Mouse (Mus musculus): ENCODE data around the gene Nrf1. TPM values are rescaled to one million over a fixed set of nuclear protein-coding genes. Genes with fewer than 3 reads are reported as not detected.

The Nrf1 gene
- polyA plus RNA-seq, 1 experiment from 2014 or later, result 69.9 TPM

- Histone ChIP-seq H3K27ac (ENCODE audit: low read depth, low read length) (no peak overlapping the region), H3K9ac (ENCODE audit: low read depth, low read length) (no peak overlapping the region), H3K4me1 (replicated peaks; ENCODE audit: control insufficient read depth, insufficient read depth, low read length) (no peaks in the 10 kb centered on the region), H3K27me3 (ENCODE audit: control insufficient read depth, insufficient read depth, low read length) (no peaks in the 10 kb centered on the region), H3K36me3 (ENCODE audit: control insufficient read depth, insufficient read depth, low read length) (peaks cover 6% of the 10 kb centered on the region), H3K4me2 (replicated peaks; ENCODE audit: low read depth, low read length) (no peak overlapping the region), H3K9me3 (ENCODE audit: control insufficient read depth, low read length) (no peaks in the 10 kb centered on the region), H3K4me3 (ENCODE audit: low read depth, low read length) (no peak overlapping the region)
- DNase-seq (ENCODE audit: low spot score) (no peak), ATAC-seq (ENCODE audit: low FRiP score) (no peak)
- 92% methylated on average over 6 of the region's 6 CpGs for WGBS
Measured at GRCm38 (mm10) chr6:30092816-30093215, 45.0 kb downstream of the Nrf1 start.

DNA sequence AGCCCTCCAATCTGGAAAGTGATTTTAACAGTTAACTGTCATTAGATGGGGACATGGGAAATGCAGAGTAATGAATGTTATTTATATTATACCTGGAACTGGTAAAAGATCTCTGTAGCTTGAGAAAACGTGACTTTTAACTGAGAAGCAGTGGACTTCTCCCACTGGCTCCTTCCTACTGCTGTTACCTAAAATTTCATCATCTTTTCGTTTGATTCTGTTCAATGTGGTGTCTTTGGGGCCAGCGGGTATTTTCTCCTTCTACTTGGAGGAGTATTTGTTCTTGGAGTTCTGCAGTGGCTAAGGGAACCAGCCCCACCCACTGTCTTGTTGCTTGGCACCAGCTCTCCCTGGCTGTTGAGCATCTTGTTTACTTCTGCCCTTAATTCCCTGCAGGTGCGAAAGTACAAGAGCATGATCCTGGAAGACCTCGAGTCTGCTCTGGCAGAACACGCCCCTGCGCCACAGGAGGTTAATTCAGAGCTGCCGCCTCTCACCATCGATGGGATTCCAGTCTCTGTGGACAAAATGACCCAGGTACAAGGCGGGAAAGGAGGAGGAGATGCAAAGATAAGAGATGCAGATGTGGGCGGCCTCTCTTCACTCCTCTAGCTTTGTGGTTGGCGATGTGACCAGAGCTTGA lies 54.1 kb downstream of the Nrf1 start:
- WGBS, result 83% methylated on average over 12 of the region's 12 CpGs
- H3K27ac ChIP-seq (ENCODE audit: low read depth, low read length), result no peak overlapping the region
- peaks cover 3% of the 10 kb centered on the region; the same call in 1 of the 2 replicates for H3K36me3 ChIP-seq (ENCODE audit: control insufficient read depth, insufficient read depth, low read length)

GRCm38 (mm10) chr6:30106091-30106490 lies 58.3 kb downstream of the Nrf1 start:
- Histone ChIP-seq H3K9ac (ENCODE audit: low read depth, low read length) (no peak overlapping the region), H3K4me2 (replicated peaks; ENCODE audit: low read depth, low read length) (no peak overlapping the region), H3K4me3 (ENCODE audit: low read depth, low read length) (no peak overlapping the region), H3K4me1 (replicated peaks; ENCODE audit: control insufficient read depth, insufficient read depth, low read length) (no peaks in the 10 kb centered on the region), H3K36me3 (ENCODE audit: control insufficient read depth, insufficient read depth, low read length) (peaks cover 2% of the 10 kb centered on the region), H3K27me3 (ENCODE audit: control insufficient read depth, insufficient read depth, low read length) (no peaks in the 10 kb centered on the region), H3K27ac (ENCODE audit: low read depth, low read length) (no peak overlapping the region), H3K9me3 (ENCODE audit: control insufficient read depth, low read length) (no peaks in the 10 kb centered on the region)
- 89% methylated on average over 2 of the region's 2 CpGs for WGBS
- ATAC-seq (ENCODE audit: low FRiP score) (no peak), DNase-seq (ENCODE audit: low spot score) (no peak)

More for the DNA sequence above, 54.1 kb downstream of the Nrf1 start:
- ATAC-seq (ENCODE audit: low FRiP score) (no peak), DNase-seq (ENCODE audit: low spot score) (no peak)
- no peak overlapping the region for H3K4me2 ChIP-seq (replicated peaks; ENCODE audit: low read depth, low read length)
- no peaks in the 10 kb centered on the region for H3K27me3 ChIP-seq (ENCODE audit: control insufficient read depth, insufficient read depth, low read length)
- H3K4me1 ChIP-seq (replicated peaks; ENCODE audit: control insufficient read depth, insufficient read depth, low read length), result no peaks in the 10 kb centered on the region
- no peak overlapping the region for H3K9ac ChIP-seq (ENCODE audit: low read depth, low read length)
- no peaks in the 10 kb centered on the region for H3K9me3 ChIP-seq (ENCODE audit: control insufficient read depth, low read length)
- H3K4me3 ChIP-seq (ENCODE audit: low read depth, low read length), result no peak overlapping the region

DNA sequence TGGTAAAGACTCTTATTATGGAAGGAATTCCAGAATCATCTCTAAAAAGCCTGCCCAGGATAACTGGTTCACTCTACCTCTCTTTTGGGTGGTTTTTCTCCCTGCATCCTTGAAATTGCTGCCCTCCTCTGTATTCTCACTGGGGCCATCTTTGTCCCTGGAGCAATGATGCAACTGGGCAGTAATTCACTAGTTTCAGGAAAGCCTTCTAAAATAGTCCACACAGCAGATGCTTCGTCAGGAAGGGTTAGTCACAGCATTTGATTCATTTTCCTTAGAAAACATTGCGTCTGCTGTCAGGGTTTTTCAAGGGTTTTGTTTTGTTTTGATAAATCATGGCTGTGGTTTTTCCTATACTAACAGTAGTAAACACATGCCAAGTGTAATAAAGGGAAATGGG lies 59.7 kb downstream of the Nrf1 start:
- H3K36me3 ChIP-seq (ENCODE audit: control insufficient read depth, insufficient read depth, low read length), result peaks cover 2% of the 10 kb centered on the region; the same call in 1 of the 2 replicates
- H3K27me3 ChIP-seq (ENCODE audit: control insufficient read depth, insufficient read depth, low read length), result no peaks in the 10 kb centered on the region
- H3K9ac ChIP-seq (ENCODE audit: low read depth, low read length), result no peak overlapping the region
- ATAC-seq (ENCODE audit: low FRiP score), result no peak
- WGBS, result 92% methylated on average over 2 of the region's 2 CpGs
- no peaks in the 10 kb centered on the region for H3K4me1 ChIP-seq (replicated peaks; ENCODE audit: control insufficient read depth, insufficient read depth, low read length)
- H3K4me2 ChIP-seq (replicated peaks; ENCODE audit: low read depth, low read length), result no peak overlapping the region
- no peak overlapping the region for H3K27ac ChIP-seq (ENCODE audit: low read depth, low read length)
- H3K4me3 ChIP-seq (ENCODE audit: low read depth, low read length), result no peak overlapping the region
- DNase-seq (ENCODE audit: low spot score), result no peak
- H3K9me3 ChIP-seq (ENCODE audit: control insufficient read depth, low read length), result no peaks in the 10 kb centered on the region

GRCm38 (mm10) chr6:30109820-30110502 lies 62.2 kb downstream of the Nrf1 start:
- H3K36me3 ChIP-seq (ENCODE audit: control insufficient read depth, insufficient read depth, low read length), result peaks cover 2% of the 10 kb centered on the region
- no peak overlapping the region for H3K27ac ChIP-seq (ENCODE audit: low read depth, low read length)
- no peaks in the 10 kb centered on the region for H3K4me1 ChIP-seq (replicated peaks; ENCODE audit: control insufficient read depth, insufficient read depth, low read length)
- H3K9me3 ChIP-seq (ENCODE audit: control insufficient read depth, low read length), result no peaks in the 10 kb centered on the region
- no peak for DNase-seq (ENCODE audit: low spot score)
- no peak for ATAC-seq (ENCODE audit: low FRiP score)
- H3K4me2 ChIP-seq (replicated peaks; ENCODE audit: low read depth, low read length), result no peak overlapping the region
- WGBS, result 92% methylated on average over 10 of the region's 10 CpGs
- H3K9ac ChIP-seq (ENCODE audit: low read depth, low read length), result no peak overlapping the region
- no peak overlapping the region for H3K4me3 ChIP-seq (ENCODE audit: low read depth, low read length)
- H3K27me3 ChIP-seq (ENCODE audit: control insufficient read depth, insufficient read depth, low read length), result no peaks in the 10 kb centered on the region

- Histone ChIP-seq H3K27me3 (ENCODE audit: control insufficient read depth, insufficient read depth, low read length) (no peaks in the 10 kb centered on the region), H3K4me1 (replicated peaks; ENCODE audit: control insufficient read depth, insufficient read depth, low read length) (no peaks in the 10 kb centered on the region), H3K9me3 (ENCODE audit: control insufficient read depth, low read length) (no peaks in the 10 kb centered on the region), H3K36me3 (ENCODE audit: control insufficient read depth, insufficient read depth, low read length) (peaks cover 2% of the 10 kb centered on the region), H3K27ac (ENCODE audit: low read depth, low read length) (no peak overlapping the region), H3K4me3 (ENCODE audit: low read depth, low read length) (no peak overlapping the region), H3K9ac (ENCODE audit: low read depth, low read length) (no peak overlapping the region), H3K4me2 (replicated peaks; ENCODE audit: low read depth, low read length) (no peak overlapping the region)
- 90% methylated on average over 4 of the region's 4 CpGs for WGBS
- ATAC-seq (ENCODE audit: low FRiP score) (no peak), DNase-seq (ENCODE audit: low spot score) (no peak)
Measured at GRCm38 (mm10) chr6:30112349-30113132, 64.8 kb downstream of the Nrf1 start.

- no peak overlapping the region for H3K4me2 ChIP-seq (replicated peaks; ENCODE audit: low read depth, low read length)
- H3K27ac ChIP-seq (ENCODE audit: low read depth, low read length), result no peak overlapping the region
- H3K4me1 ChIP-seq (replicated peaks; ENCODE audit: control insufficient read depth, insufficient read depth, low read length), result no peaks in the 10 kb centered on the region
- no peak for DNase-seq (ENCODE audit: low spot score)
- ATAC-seq (ENCODE audit: low FRiP score), result no peak
- no peaks in the 10 kb centered on the region for H3K27me3 ChIP-seq (ENCODE audit: control insufficient read depth, insufficient read depth, low read length)
- 100% methylated on average over 2 of the region's 2 CpGs for WGBS
- H3K9ac ChIP-seq (ENCODE audit: low read depth, low read length), result no peak overlapping the region
- H3K9me3 ChIP-seq (ENCODE audit: control insufficient read depth, low read length), result no peaks in the 10 kb centered on the region
- H3K36me3 ChIP-seq (ENCODE audit: control insufficient read depth, insufficient read depth, low read length), result peaks cover 2% of the 10 kb centered on the region
- H3K4me3 ChIP-seq (ENCODE audit: low read depth, low read length), result no peak overlapping the region
Measured at GRCm38 (mm10) chr6:30114101-30114500, 66.3 kb downstream of the Nrf1 start.

DNA sequence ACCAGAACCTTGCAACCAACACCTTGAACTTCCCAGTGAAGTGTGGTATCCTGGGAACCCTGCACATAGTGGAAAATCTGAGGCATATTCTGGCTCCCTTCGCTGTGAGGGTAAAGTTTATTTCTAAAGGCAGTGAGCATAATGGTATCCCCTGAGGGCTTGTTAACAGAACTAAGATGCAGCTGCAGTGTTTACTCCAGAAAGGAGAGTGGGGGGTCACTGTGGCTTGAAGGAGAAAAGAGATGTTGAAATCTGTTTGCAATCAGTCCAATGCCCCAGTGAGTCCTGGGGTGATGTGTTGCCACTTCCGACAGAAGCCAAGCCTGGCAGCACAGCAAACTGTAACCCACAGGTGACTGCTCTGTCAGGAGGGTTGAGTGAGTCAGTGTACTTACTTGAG lies 73.4 kb downstream of the Nrf1 start:
- H3K27me3 ChIP-seq (ENCODE audit: control insufficient read depth, insufficient read depth, low read length), result no peaks in the 10 kb centered on the region
- DNase-seq (ENCODE audit: low spot score) (no peak), ATAC-seq (ENCODE audit: low FRiP score) (no peak)
- no peaks in the 10 kb centered on the region for H3K36me3 ChIP-seq (ENCODE audit: control insufficient read depth, insufficient read depth, low read length)
- no peaks in the 10 kb centered on the region for H3K9me3 ChIP-seq (ENCODE audit: control insufficient read depth, low read length)
- no peak overlapping the region for H3K27ac ChIP-seq (ENCODE audit: low read depth, low read length)
- WGBS, result 86% methylated on average over 2 of the region's 2 CpGs
- no peak overlapping the region for H3K4me3 ChIP-seq (ENCODE audit: low read depth, low read length)
- no peak overlapping the region for H3K4me2 ChIP-seq (replicated peaks; ENCODE audit: low read depth, low read length)
- no peaks in the 10 kb centered on the region for H3K4me1 ChIP-seq (replicated peaks; ENCODE audit: control insufficient read depth, insufficient read depth, low read length)
- no peak overlapping the region for H3K9ac ChIP-seq (ENCODE audit: low read depth, low read length)

Measured in hindbrain, embryonic 11.5 days (tissue).